Mouse (Mus musculus) adrenal gland, adult (tissue): ENCODE results near the gene Fbl.
"Not testable (repeated sequence)": the region's sequence is repeated elsewhere in the genome, so short reads cannot be mapped to it uniquely, and the experiment has no call there.

Source experiments
- DNase-seq, 2 experiments: peaks; one replicate each; pipeline ENCODE4 v3.0.0; 2022 to 2023; ENCODE audit warnings: low spot score in 1 of 2; ENCODE audit not compliant: inconsistent age in 2 of 2

Fbl gene

DNA sequence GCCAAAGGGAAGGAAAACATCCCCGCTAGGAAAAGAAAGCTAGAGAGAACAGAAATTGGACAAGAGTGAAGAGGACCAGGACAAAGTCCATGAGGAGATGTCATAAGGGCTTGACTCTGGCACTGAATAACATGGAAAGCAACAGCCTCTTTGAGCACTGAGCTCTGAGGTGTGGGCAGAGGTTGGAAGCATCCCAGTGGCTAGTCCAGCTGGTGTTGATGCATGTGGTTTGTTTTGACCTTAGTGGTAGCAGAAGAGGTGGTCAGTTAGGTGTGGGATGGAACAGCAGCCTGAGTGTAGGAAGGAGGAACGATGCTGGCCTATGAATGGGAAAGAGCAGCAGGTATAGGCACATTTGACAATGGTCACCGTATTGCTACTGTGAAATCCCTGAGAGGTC lies 22.0 kb downstream of the Fbl start:
- peak in 1 of 2 experiments; percentile 16 for DNase-seq

- DNase-seq: peak in 1 of 2 experiments; percentile 26
Observed at GRCm38 (mm10) chr7:28191903-28192302, 22.4 kb downstream of the Fbl start.

GRCm38 (mm10) chr7:28195414-28196098 lies 26.0 kb downstream of the Fbl start:
- peak in 1 of 2 experiments; percentile 35 for DNase-seq

GRCm38 (mm10) chr7:28196528-28196927 lies 27.0 kb downstream of the Fbl start:
- DNase-seq: peak in 1 of 2 experiments; percentile 45

GRCm38 (mm10) chr7:28199054-28199453 lies 29.5 kb downstream of the Fbl start:
- no peak for DNase-seq

- peak in 1 of 2 experiments; percentile 66 for DNase-seq
Observed at GRCm38 (mm10) chr7:28203207-28204108, 33.9 kb downstream of the Fbl start.

DNA sequence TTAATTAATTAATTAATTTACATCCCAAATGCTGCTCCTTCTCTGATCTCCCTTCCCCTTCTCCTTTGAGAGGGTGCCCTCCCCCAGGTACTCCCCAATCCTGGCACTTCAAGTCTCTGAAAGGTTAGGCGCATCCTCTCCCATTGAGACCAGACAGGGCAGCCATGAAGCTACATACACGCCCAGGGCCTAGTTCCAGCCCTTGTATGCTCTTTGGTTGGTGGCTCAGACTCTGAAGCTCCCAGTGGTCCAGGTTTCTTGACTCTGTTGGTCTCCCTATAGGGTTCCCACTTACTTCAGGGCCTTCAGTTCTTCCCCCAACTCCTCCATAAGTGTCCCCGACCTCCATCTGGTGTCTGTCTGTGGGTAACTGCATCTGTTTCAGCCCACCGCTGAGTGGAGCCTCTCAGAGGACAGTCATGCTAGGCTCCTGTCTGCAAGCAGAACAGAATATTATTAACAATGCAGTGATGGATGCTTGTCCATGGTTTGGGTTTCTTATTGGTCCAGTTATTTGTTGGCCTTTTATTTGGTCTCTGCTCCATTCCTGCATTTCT lies 36.6 kb downstream of the Fbl start:
- DNase-seq: peak in 1 of 2 experiments; percentile 50

- no peak for DNase-seq
Observed at GRCm38 (mm10) chr7:28208396-28208987, 39.0 kb downstream of the Fbl start.

- DNase-seq: peak; percentile 72 to 88
Observed at GRCm38 (mm10) chr7:28208988-28209508, 39.5 kb downstream of the Fbl start.

- DNase-seq: no peak
Observed at GRCm38 (mm10) chr7:28210731-28211130, 41.2 kb downstream of the Fbl start.

- DNase-seq: peak; percentile 66 to 92
Observed at GRCm38 (mm10) chr7:28214142-28214541, 44.6 kb downstream of the Fbl start.

GRCm38 (mm10) chr7:28215950-28216349 lies 46.4 kb downstream of the Fbl start:
- DNase-seq: not testable (repeated sequence)

DNA sequence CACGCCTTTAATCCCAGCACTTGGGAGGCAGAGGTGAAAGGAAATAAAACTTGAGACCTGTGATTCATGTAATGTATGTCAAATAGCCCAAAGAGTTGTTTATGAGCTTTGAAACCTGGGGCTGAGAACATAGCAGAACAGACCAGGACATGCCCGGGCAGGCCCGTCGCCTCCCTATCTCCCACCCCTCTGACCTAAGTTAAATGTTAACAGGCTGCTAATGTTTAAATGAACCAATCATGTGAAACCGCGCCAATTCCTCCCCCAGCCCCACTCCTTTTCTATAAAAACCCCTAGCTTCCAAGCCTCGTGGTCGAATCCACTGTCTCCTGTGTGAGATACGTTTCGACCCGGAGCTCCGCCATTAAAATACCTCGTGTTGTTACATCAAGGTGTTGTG lies 48.3 kb downstream of the Fbl start:
- not testable (repeated sequence) for DNase-seq

GRCm38 (mm10) chr7:28218951-28219740 lies 49.6 kb downstream of the Fbl start:
- peak in 1 of 2 experiments; percentile 31 for DNase-seq

DNA sequence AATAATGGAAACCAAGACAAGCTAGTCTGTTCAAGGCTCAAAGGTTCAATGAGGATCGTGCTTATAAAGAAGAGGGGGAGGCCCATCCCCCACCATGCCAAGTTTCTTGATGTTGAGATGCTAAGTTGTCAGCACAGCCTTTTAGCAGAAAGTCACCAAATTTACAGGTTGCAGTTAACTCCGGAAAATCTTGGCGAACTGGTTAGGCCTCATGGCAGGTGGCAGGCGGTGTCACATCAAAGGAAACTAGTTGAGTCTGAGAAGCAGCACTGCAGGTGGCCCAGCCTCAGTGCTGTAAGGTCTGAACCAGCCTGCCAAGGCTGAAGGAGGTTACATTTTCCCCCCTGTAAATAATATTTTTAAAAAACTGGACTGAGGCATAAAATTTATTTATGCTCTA lies 57.3 kb downstream of the Fbl start:
- DNase-seq: not testable (repeated sequence)

DNA sequence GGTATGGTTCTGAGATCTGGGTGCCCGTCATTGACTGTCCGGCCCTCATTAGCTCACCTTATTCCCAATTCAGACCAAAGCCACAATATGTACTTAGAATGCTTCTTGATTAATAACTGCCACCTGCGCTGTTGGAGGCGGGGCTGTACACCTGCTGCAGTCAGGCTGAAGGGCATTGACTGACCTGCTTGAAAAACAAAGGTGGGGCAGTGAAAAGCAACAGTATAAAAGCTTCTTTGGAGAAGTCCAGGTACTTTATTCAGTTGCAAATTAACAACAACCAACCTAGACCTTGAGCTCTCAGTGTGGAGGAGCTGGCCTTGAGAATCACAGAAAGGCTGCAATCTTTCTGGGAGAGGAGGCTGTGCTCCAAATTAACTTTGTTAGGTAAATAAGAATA lies 57.9 kb downstream of the Fbl start:
- DNase-seq: peak in 1 of 2 experiments; percentile 29
